Mouse (Mus musculus) spleen, adult 2 months (tissue): Measurements from ENCODE around the gene Pdzk1. TPM values are rescaled to one million over a fixed set of nuclear protein-coding genes. Genes with fewer than 3 reads are reported as not detected.

Experiments
- DNase-seq, 2 experiments: peaks; one replicate each; pipeline versions ENCODE4 v3.0.0 to v3.0.0-alpha.2; 2012 to 2021; ENCODE audit warnings: low spot score in 2 of 2, low read depth in 1 of 2
- H3K27ac ChIP-seq: fragments of 200-500 bp; 2 replicates; pipeline ENCODE4 v1.5.1; 2012; ENCODE audit warnings: low read length, inconsistent platforms; ENCODE audit not compliant: insufficient read depth
- H3K27me3 ChIP-seq: fragments of 200-500 bp; 2 replicates; pipeline ENCODE4 v1.6.1; 2012; ENCODE audit warnings: mild to moderate bottlenecking, moderate library complexity, low read length, inconsistent platforms; ENCODE audit not compliant: control insufficient read depth, insufficient read depth
- H3K36me3 ChIP-seq: fragments of 200-500 bp; 2 replicates; pipeline ENCODE4 v1.6.1; 2012; ENCODE audit warnings: mild to moderate bottlenecking, low read length, inconsistent platforms; ENCODE audit not compliant: control insufficient read depth, insufficient read depth
- H3K4me1 ChIP-seq: fragments of 200-500 bp; 2 replicates; pipeline ENCODE4 v1.6.1; 2011; ENCODE audit warnings: inconsistent platforms; ENCODE audit not compliant: control insufficient read depth, insufficient read depth, insufficient read length
- H3K4me3 ChIP-seq: fragments of 200-500 bp; 2 replicates; pipeline ENCODE4 v1.5.1; 2011; ENCODE audit warnings: mild to moderate bottlenecking, inconsistent platforms; ENCODE audit not compliant: insufficient read depth, insufficient read length; ENCODE audit errors: extremely low read depth
- CTCF ChIP-seq: fragments of 200-500 bp; IDR thresholded peaks from 2 replicates; pipeline ENCODE4 v1.5.1; 2011; ENCODE audit warnings: mild to moderate bottlenecking, inconsistent platforms; ENCODE audit not compliant: insufficient read depth, insufficient read length, insufficient replicate concordance; ENCODE audit errors: extremely low read depth
- POLR2A ChIP-seq: fragments of 200-500 bp; IDR thresholded peaks from 2 replicates; pipeline ENCODE4 v1.6.1; 2011; ENCODE audit warnings: low read depth, low read length, inconsistent platforms
- WGBS: fragments of 180-500 bp; shearing (Covaris S2); methylation state at CpG from one replicate; pipeline ENCODE4 v1.1.7; 2018; 5-methylcytosine and 5-hydroxymethylcytosine counted together
- polyA plus RNA-seq: library from polyadenylated mRNA; depleted of rRNA; stranded (reverse); fragments of >200 nt; gene quantifications from 2 replicates; pipeline ENCODE4 v1.2.3, GENCODE M21; 2012

Pdzk1 gene
- polyA plus RNA-seq, 1 experiment: 0.11 TPM

DNA sequence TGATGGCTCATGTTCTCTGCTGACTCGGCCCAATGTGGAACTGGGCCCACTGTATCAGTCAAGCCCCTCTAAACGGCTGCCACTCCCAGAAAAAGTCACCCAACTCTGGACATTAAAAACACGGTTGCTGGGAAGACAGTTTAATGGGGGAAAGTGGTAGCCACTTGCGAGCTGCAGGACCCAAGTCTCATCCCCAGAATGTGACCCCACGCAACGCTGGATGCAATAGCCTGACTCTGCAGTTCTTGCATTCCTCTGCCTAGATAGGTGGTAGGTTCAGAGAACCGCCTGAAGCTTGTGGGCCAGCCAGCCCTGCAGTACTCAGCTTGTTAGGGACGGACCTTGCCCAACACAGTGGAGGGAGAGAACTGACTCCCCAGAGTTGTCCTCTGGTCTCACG lies 50.5 kb downstream of the Pdzk1 start:
- Histone ChIP-seq H3K4me1 (peaks cover 3% of the 10 kb centered on the region; the same call in 1 of the 2 replicates), H3K27ac (no peak overlapping the region), H3K27me3 (no peaks in the 10 kb centered on the region), H3K36me3 (peaks cover 20% of the 10 kb centered on the region), H3K4me3 (no peak overlapping the region)
- WGBS: 93% methylated on average over 9 of the region's 9 CpGs
- TF ChIP-seq POLR2A (no peak), CTCF (no peak)
- no peak for DNase-seq

DNA sequence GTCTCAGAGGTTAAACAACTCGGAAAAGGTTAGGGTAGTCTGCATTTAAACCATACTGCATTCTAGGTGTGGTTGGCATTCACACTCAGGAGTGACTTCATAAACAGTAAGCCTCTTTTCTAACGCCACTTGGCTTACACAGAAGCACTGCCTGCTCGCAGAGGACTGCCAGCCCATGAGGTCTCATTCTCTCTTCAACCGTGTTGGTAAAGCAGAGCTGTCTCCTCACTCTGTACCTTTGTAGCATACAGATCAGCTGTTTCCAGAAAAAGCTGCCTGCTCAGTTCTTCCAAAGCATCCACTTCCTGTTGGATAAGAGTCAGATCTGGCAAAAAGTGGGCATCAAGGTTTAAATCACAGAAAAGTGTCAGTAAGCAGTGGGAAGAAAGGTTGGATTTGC lies 51.3 kb downstream of the Pdzk1 start:
- Histone ChIP-seq H3K27me3 (no peaks in the 10 kb centered on the region), H3K36me3 (peaks cover 15% of the 10 kb centered on the region), H3K4me3 (no peak overlapping the region), H3K27ac (no peak overlapping the region), H3K4me1 (peaks cover 3% of the 10 kb centered on the region; the same call in 1 of the 2 replicates)
- DNase-seq: no peak
- WGBS: 87% methylated on average over 4 of the region's 4 CpGs
- no peak for TF ChIP-seq POLR2A
- no peak for TF ChIP-seq CTCF

DNA sequence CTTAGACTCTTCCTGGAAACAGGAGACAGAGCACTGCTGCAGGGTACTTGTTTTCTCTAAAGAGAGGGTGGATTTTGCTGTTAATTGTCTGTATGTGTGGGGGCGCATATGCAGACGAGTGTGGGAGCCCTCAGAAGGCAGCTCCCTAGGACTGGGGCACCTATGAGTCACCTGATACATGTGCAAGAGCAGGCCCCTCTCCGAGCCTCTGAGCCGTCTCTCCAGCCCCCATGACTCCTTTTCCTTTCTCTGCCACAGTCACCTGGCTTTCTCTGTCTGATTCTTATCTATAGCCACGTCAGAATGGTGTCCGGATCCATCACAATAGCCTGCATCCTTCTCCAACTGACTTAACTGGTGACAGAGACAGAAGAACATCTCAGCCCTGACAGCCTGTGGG lies 52.5 kb downstream of the Pdzk1 start:
- WGBS: 79% methylated on average over 6 of the region's 6 CpGs
- no peak for TF ChIP-seq POLR2A
- peaks cover 14% of the 10 kb centered on the region for H3K36me3 ChIP-seq
- H3K4me3 ChIP-seq: no peak overlapping the region
- no peak for DNase-seq
- no peaks in the 10 kb centered on the region for H3K27me3 ChIP-seq
- H3K27ac ChIP-seq: 0 out of 2 replicates have a peak overlapping the region, but pooled peaks have one; percentile 23
- peaks cover 3% of the 10 kb centered on the region; the same call in 1 of the 2 replicates for H3K4me1 ChIP-seq

DNA sequence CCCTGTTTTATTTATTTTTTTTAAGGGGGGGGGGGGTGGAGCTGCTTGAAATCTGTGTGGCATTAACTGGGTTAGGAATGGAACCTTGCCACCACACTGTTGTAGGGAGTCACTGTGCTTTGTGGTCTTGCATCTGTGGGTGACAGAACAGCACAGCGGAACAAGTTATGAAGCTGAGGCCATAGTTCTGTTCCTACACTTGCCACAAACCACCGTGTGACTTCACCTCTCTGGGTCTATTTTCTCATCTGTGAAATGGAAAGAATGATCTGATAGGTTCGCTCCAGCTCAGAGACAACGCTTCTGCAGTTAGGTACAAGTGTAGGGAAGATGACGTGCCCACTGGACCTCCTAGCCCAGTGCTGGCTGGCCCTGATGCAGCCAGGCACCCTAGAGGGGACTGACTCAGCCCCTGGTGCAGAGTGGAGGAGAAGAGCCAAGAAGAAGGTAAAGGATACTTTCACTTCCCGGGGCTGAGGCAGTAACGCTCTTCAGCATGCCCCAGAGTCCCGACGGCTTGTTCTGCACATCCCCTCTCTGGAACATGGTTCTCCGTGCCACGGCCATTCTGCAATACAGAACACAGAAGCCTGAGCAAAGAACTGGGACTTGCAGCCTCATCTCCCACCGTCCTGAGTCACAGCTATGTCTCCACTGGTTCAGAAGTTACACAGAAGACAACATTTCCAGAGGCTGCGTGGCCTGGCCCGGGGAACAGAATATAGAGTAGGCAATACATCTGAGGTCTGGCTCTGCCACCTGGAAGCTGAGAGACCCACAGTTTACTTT lies 53.2 kb downstream of the Pdzk1 start:
- H3K27me3 ChIP-seq: no peaks in the 10 kb centered on the region
- 87% methylated on average over 14 of the region's 14 CpGs for WGBS
- peak in 1 of 2 experiments; percentile 28 for DNase-seq
- H3K4me1 ChIP-seq: peaks cover 3% of the 10 kb centered on the region; the same call in 1 of the 2 replicates
- TF ChIP-seq POLR2A: no peak
- no peak for TF ChIP-seq CTCF
- H3K4me3 ChIP-seq: no peak overlapping the region
- H3K27ac ChIP-seq: peak overlapping the region; percentile 18; the same call in 1 of the 2 replicates
- peaks cover 15% of the 10 kb centered on the region for H3K36me3 ChIP-seq

DNA sequence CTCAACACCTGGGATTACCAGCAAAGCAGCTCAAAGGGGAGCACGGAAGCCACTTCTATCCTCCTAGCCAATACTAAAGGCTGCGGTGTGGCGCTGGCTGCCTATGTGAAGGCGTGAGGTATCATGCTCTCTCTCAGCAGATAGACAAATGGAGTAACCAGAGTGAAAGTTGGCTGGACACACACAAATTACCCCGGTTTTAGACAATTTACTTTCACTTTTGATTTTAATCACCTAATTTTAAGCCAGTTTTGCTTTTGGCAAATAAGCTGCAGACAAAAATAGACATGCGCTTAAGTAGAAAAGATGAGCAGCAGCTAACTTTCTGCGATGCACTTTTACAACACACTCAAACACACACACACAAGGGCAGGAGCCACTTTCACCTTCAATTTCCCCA lies 54.6 kb downstream of the Pdzk1 start:
- TF ChIP-seq CTCF (no peak), POLR2A (no peak)
- 55% methylated on average over 7 of the region's 7 CpGs for WGBS
- no peak overlapping the region for H3K4me3 ChIP-seq
- DNase-seq: no peak
- H3K27me3 ChIP-seq: no peaks in the 10 kb centered on the region
- 0 out of 2 replicates have a peak overlapping the region, but pooled peaks have one; percentile 15 for H3K27ac ChIP-seq
- peaks cover 16% of the 10 kb centered on the region for H3K36me3 ChIP-seq
- H3K4me1 ChIP-seq: peaks cover 3% of the 10 kb centered on the region; the same call in 1 of the 2 replicates

DNA sequence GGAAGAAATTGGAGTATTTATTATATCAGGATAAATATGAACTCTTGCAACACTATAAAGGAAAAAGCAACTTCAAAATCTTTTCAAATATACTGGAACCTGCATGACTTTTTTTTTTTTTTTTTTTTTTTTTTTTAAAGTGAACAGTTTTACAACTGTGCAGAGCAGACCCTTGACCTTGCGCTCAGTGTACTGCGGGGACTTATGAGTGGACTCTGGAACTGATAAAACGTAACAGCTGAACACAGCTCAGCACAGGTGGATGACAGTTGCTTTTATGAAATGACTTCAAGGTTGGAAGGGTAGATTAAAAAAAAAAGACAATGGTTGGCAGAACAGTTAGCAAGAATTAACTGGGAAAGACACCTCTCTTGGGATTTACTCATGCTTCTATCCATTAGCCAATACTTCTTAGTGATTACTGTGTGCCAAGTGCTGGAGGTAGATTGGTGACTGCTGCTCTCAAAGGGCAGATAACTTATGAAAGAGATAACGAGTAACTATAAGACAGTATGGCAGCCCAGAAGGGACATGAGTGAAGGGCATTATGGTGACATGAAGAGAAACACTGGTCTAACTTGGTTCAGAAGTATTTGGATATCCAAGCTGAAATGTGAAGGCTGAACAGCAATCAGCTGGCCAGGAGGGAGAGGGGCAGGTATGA lies 73.4 kb downstream of the Pdzk1 start:
- H3K27ac ChIP-seq: no peak overlapping the region
- H3K36me3 ChIP-seq: peaks cover 5% of the 10 kb centered on the region
- H3K4me3 ChIP-seq: no peak overlapping the region
- DNase-seq: no peak
- no peaks in the 10 kb centered on the region for H3K27me3 ChIP-seq
- H3K4me1 ChIP-seq: no peaks in the 10 kb centered on the region; the same call in 1 of the 2 replicates
- TF ChIP-seq POLR2A (no peak), CTCF (no peak)
- WGBS: 88% methylated on average over 4 of the region's 4 CpGs
